Mouse (Mus musculus): ENCODE measurements around the gene Batf2.

DNA sequence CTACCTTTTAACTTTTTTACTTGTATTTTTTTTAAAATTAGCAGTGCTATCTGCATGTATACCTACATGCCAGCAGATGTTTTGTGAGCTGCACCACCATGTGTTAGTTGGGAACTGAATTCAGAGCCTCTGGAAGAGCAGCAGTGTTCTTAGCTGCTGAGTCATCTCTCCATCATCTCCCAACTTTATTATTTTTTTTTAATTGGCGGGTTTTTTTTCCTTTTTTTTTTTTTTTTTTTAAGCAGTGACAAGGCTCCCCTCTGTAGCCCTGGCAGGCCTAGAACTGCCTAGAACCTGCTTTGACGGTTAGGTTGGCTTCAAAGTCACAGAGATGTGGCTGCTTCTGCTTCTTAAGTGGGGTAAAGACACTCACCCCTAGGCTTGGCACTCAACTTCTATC lies 15.9 kb upstream of the Batf2 start:
- TF ChIP-seq POLR2A (IDR thresholded peaks at IDR 0.05; ENCODE audit: borderline replicate concordance, control insufficient read depth, low read depth, low read length) (no peak), CTCF (IDR thresholded peaks at IDR 0.05; ENCODE audit: control insufficient read depth, insufficient read depth, low read length) (no peak)
